Mouse (Mus musculus) adrenal gland (tissue): ENCODE data around the gene Tpk1.

ENCODE experiments used
- intact Hi-C: fragments of 180-260 bp; cut with DNase I; formaldehyde crosslinking; loops from one replicate; pipeline ENCODE4 v1.15.1; 2025

Gene Tpk1

DNA sequence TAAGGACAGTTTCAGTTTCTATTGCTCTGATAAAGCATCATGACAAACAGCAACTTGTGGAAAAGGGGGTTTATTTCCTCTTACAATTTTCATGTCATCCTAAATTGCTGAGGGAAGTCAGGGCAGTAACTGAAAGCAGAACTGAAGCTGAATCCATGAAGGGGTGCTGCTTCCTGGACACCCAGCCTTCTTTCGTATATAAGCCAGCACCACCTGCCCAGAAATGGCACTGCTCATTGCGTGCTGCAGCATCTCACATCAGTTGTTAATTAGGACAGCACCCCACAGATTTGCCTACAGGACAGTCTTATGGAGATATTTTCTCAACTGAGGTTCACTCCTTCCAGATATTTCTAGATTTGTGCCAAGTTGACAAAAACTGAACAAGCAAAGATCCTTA is 216.6 kb downstream of the Tpk1 start:
- intact Hi-C loops, result no loop called here

DNA sequence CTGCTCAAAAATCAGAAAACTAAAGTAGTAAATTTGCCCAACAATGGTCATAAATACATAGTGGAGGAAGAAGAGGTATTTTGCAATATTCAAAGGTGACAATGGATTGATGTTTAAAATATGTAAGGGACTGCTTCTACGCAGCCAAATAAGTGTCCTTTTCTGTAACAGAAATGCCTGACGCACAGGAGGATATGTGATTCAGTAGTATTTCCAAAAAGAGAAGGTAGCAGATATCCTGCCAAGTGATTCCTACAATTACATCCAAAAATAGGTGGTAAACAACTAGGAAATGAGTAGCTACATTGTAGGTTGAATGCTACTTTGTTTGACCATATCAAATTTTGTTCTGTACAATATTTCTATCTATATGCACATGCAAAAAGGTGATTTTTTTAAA is 220.2 kb downstream of the Tpk1 start:
- intact Hi-C loops, result no loop called here

DNA sequence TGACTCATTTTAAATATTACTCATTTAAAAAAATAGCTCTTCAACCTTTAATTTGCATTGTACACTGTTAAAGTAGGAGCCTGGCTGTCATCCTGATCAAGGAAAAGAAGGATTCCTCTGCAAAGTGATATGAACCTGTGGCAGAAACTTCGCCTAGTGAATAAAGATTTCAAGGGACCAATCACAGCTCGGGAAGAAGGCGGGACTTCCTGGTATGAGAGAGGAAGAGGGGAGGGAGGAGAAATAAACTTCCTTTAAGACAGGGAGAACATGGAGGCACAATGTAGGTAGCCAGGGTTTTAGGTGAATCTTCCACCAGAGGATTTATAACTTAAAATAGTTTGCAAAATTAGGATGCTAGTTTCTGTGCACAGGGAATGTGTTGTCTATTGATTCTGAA is 223.9 kb downstream of the Tpk1 start:
- intact Hi-C loops, result no loop called here

DNA sequence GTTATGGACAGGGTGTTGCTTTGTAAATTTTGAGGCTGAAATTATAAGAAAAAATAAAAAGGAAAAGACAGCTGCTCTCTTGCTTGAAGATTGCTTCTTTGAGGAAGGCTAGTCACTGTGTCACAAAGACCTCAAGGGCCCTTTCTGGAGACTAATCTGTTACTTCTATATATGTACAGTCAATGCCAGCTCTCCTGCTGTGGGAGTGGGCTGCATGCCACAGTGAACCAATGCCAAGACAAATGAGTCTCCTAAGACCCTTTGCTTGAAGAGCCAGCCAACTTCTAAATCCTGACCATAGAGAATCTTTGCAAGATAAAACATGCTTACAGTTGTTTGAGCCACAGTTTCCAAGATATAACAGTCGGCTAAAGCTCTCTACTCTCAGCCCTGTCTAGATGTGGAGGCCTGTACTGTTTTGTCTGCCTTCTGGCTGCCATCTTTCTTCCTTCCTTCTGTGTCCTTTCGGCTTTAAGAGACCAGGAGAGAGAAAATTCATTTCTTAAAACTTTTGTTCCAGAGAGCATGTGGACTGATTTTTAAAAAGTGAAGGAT is 230.0 kb downstream of the Tpk1 start:
- intact Hi-C loops, result no loop called here

DNA sequence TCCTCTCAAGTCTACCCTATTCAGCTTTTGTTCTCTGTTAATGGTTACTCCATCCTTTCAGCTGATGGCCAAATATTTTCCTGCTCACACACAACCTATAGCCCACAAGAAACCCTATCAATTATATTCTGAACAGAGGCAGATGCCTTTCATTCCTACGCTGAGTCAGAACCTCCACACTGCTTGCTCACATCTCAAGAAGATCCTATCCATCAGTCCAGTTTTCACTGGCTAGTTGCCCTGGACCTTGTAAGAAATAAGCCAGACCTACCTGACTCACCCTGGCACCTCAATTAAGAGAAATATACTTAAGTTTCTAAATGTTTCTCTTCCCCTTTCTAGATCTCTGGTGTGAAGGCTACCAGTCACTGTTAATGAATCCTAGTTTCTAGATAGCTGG is 231.7 kb downstream of the Tpk1 start:
- intact Hi-C loops, result no loop called here

DNA sequence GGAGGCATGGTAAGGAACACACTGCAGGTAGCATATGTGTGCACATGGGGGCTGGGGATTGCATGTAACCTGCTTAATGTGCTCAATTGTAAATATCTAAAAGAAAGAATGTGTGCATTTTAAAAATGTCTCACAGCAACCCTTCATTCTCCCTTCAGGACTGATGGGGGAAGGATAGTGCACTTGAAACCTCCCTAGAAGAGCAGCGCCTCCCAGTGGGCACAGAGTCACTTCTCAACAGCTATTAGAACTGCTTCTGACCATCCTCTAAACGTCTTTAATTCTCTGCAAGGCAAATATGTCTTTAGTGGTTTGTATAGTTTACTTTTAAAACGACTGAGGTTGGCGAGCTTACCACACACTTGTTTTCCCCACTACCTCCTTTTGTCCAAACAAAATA is 241.1 kb downstream of the Tpk1 start:
- intact Hi-C loops, result no loop called here

DNA sequence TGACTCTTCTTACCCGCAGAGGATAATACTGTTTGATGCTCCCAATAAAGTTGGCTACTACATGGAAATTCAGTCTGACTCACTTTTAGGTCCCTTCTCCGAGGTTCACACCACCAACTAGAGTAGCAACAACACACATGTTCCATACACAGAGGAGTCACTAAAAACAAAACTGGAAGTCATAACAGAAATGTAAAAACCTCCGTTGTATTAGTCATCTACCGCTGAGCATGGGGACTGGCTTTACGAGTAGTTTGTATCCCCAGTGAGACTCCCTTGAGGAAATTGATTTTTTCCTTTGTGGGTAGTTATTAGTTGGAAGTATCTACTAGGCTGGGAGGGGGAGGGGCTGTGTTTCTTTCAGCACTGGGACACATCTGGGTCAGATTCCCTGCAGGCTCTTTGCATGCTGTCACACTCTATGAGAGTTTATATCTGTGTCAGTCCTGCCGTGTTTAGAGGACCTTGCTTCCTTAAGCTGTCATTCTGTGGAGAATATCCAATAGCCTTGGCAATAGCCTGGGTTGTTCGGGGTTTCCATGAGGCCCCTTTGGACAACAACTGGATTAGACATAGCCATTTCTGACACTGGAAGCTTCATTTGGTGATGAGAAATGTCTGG is 245.6 kb downstream of the Tpk1 start:
- intact Hi-C loops, result no loop called here

DNA sequence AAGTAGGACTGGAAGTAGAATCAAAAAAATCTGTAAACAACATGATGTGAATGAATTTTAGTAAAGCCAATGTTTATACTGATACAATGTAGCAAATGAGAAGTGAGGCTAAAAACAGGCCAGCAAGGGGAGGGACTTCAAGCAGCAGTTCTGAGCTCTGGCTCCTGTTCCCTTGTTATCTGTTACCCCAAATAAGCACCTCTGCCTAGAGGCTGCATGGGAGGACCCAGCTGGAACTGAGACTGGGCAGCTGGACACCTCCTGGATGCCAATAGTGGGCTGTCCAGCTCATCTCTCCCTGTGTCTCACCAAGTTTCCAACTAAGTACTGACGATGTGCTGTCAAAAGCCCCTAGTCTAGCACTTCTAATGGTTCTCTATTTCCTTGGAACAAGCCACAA is 257.1 kb downstream of the Tpk1 start:
- intact Hi-C loops, result no loop called here

DNA sequence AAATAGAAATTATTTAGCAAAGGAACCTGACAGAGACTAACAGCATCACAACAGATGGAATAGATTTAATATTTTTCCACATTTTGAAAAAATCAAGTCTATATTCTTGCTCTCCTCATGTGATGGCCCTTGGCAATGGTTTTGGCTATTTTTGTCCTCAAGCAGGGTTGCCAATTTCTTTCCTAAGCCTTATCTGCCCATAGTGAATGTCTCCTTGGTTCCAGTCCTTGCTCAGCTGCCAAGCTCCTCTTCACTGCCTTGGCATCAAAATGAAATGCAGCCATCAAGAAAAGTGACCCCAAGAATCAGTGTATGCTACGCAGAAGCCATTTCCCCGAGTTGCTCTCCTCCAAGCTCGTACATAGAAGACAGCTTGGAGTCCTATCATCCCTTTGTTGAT is 263.0 kb downstream of the Tpk1 start:
- intact Hi-C loops, result no loop called here

DNA sequence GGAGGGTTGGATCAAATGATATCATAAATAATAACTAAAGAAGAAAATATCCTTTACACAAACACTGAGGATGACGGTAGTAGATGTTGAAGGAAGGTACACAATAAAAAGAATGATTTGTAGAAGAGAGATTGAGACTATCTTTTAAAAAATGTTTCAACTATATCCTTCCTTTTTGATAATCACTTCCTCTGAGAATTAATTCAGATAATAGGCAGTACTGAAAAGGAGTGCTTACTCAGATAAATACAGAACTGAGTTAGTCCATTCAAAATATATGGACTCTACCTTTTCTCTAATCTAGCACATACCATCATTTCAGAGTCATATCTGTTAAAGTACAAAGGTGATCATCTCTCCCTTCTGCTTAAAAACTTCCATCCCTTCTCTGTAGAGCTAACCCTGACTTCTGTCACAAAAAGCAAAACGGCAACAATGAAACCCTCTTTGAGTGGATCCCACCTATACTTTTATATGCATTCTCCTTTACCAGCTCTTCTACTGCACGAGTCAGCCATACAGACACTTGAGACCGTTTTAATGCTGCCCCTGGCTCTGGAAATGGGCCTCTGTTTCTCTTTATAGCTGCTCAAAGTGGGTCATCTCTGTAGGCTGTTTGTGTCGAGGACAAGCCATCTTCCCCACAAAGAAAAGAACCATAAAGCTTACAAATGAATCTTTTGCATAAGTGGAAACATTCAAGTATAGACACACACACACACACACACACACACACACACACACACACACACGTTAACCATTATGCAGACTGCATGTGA is 263.7 kb downstream of the Tpk1 start:
- intact Hi-C loops, result no loop called here

DNA sequence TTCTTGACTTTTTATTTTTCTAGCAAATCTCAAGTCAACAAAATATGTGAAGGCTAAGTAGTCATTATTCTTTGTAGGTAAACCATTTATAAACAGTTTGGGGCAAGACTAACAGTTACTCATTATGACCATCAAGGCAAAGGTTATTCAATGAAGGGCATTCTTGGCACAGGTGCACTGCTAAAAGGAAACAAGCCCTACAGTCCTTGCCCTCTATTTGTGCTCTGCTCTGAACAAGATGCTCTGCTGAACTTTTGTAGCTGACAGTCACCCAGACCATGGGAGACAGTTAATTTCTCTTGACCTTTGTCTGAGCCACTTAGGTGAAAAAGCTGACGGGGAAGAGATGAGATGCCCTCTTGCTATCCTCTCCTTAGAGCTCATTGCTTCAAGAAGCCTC is 269.7 kb downstream of the Tpk1 start:
- intact Hi-C loops, result loop anchor here (5.0 to 10.0 kb wide), 2 partner anchors 286 to 1628 kb away; no protein-coding TSS in a partner anchor

DNA sequence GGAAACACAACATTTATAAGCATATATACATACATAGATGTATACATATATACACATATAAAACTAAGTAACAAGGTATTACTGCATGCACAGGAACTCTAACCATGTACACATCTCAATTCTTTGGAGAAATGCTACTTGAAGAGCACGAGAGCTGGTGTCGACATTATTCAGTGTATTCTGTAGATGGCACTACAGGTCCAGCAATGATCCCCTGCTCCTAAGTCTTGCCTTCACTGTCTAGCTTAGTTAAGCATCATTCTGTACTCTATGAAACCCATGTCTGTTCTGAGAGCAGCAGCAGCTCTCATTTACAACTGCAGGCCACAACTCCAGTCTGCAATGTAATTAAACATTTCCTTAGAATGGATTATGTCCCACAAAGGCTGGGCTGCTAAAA is 270.5 kb downstream of the Tpk1 start:
- intact Hi-C loops, result loop anchor here (5.0 to 10.0 kb wide), 2 partner anchors 287 to 1629 kb away; no protein-coding TSS in a partner anchor

DNA sequence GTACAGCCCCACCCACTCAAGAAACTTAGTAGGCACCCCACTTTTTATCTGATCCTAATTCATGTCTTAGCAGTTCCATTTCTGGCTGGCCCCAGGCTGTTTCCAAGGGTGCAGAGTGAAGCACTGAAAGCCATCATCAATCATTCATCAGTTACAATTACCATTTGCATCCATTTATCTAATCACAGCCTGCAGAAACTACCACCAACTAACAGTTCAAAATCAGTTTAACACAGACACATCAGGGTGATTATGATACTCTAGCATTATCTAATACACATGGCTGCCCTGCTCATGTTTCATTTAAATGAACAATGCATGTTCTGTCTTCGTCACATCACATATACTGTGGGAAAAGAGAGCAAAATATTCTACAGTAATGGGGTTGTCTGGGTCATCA is 274.7 kb downstream of the Tpk1 start:
- intact Hi-C loops, result loop anchor here (10.0 kb wide), 1 partner anchor 1633 kb away; no protein-coding TSS in a partner anchor

DNA sequence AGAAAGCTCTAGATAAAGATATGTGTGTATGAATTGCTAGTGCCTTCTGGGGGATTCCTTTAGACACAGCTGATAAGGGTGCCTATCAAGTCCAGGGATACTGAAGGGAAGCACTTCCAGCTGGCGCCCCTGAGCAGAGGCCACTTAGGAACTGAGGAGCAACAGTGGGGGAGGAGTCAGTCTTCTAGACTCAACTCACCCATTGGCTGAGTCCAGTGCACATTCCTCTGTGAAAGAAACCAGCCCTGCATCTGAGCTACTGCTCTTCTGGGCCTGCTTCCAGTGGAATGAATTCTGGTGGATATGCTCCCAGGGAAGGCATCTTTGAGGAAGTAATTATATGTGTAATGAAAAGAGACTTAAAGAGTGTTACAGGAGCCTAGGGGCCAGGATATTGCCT is 278.8 kb downstream of the Tpk1 start:
- intact Hi-C loops, result no loop called here

DNA sequence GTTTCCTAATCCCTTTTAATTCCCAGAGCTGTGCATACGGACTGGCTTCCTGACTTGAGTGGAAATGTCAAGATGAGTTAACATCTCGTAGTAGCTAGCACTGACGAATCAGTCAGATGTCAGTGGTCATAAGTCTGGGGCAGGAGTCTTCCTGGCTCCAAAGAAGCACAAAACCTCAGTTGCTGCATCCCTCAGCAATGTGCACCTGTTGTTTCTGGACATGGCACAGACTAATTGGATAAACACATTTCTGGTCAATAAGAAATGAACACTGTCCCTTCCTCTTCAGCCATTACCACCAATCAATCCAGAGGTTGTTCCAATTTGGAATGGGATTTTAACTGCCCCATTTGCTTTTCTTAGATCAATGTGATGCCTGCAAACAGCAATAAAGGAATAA is 281.2 kb downstream of the Tpk1 start:
- intact Hi-C loops, result no loop called here

DNA sequence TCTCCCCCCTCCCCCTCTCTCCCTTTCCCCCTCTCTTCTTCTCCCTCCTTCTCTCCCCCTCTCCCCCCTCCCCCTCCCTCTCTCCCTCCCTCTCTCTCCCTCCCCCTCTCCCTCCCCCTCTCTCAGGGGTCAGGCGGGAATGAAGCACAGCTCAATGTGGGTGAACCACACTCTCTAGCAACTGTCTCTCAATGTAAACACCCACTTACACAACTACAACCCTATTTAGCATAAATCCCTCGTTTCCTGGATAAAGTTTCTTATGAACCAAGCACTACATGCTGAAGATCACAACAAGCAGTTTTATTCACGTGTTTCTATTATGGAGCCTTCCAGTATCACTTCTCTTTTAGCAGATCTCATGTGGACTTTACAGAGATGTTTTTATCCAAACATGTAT is 281.8 kb downstream of the Tpk1 start:
- intact Hi-C loops, result no loop called here

DNA sequence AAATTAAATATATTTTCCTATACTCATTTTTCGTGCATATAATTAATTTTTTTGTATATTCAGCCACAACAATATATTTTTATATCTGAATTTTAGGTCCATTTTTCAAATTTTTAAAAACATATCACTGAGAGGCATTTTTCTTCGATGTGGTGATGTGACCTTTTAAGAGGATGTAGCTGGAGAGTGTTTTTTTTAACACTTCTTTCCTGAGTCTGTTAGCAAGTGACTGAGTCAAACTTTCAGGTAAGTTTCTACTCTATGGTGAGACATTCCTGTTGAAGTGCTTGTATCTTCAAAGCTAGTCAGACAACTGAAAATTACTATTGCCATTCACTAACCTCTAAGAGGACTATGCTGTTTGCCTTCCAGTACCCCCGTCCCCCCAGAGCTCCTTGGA is 283.3 kb downstream of the Tpk1 start:
- intact Hi-C loops, result no loop called here

DNA sequence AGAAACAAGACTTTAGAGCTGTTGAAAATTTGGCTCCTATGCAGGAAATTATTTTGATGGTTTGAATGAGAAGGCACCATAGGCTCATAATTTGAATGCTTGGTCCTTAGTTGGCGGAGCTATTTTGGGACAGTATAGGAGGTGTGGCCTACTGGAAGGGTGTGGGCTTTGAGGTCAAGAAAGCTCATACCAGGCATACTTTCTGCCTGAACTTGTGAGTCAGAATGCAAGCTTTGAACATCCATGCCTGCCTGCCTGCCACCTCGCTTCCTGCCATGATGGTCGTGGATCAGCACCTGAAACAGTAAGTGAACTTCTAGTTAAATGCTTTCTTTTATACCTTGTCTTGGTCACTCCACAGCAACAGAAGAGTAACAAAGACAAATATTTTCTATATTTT is 283.8 kb downstream of the Tpk1 start:
- intact Hi-C loops, result no loop called here

DNA sequence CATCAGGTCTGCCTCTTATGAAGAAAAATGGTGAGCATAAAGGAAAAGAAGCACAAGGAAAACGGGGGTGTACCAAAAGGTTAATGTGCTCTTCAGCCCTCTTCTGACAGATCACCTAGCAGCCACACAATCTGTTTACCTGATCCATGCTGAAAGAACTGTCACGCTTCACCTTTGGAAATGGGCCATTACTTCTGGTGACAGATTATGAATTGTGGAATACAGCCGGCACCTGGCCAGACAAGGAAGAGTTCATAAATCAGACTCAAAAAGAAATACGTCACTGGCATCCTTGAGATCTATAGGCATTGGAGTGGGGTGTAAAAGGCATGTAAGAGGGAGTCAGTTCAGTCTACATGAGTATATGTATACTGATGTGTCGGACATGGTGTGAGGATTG is 292.9 kb downstream of the Tpk1 start:
- intact Hi-C loops, result no loop called here

DNA sequence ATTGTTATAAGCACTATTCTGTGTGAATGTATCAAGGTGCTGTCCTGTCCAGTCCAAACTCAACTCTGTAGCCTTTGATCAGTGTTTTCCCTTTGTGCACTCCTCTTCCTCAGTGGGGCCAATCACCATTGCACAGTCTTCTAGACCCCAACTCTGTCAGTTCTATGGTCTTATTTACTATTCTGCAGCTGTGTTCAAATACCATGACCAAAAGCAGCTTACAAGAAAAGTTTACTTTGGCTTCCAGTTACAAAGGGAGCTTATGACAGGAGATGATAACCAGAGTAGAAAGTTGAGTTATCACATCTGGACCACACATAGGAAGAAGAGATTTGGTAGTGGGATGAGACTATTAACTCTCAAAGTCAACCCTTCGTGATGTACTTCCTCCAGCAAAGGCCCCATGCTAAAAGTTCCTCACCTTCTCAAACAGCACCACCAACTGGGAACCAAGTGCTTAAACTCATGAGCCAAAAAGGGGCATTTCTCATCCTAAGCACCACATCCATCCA is 298.6 kb downstream of the Tpk1 start:
- intact Hi-C loops, result no loop called here

DNA sequence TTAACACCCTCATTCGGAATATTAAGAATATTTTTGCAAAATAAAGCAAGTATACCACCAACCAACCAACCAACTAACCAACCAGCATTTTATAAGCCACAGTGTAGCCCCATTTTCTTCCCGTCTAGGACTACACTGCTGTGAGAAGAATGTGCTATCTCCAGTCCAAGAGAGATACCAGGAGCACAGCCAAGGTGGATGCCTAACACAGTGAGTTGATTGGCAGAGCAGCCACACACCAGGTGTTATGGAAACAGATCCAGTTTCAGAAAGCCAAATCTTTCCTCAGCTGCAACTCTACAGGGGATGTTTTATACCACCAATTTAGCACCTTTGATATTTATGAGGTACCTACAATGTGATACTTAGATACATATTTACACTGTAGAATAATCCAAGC is 299.1 kb downstream of the Tpk1 start:
- intact Hi-C loops, result no loop called here

DNA sequence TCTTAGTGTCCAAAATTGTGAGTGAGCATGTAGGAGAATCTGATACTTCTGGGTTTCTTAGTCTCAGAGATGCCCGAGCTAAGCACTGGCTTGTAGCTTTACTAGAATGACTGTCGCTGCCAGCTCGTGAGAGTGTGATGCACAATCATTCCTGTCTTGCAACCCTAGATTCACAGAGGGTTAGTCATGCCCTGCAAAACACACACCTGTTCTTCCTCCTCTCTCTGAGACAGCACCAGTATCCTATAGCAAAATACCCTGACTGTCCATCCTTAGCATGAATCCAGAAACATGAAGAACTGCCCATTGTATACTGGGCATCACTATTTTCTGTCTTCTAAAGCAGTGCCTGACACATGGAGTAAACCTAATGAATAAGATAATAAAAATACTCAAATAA is 302.2 kb downstream of the Tpk1 start:
- intact Hi-C loops, result no loop called here
